Mouse (Mus musculus): ENCODE results near the gene Grin2b. TPM values are rescaled to one million over a fixed set of nuclear protein-coding genes. Genes with fewer than 3 reads are reported as not detected.

The Grin2b gene
- polyA plus RNA-seq, 1 experiment from 2014 or later: not detected

DNA sequence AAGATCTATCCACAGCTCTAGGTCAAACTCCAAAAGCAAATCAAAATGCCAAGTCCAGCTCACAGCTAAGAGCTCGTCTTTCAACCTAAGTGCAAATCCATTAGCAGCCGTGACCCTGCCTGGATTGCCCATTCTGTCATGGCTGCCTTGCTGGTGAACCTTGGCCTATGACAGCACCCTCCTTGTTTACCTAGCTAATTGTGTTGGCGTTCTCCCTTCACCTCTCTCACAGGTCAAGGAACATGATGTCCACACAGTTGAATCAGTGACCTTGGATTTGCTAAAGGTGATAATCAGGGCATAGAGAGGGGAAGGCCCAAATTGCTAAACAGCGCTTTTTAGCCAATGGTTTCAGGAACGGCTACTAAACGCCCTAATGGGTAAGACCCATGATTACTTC is 165.2 kb downstream of the Grin2b start:
- Histone ChIP-seq H3K4me3 (ENCODE audit: inconsistent target) (no peak overlapping the region), H3K79me2 (ENCODE audit: inconsistent target) (no peaks in the 10 kb centered on the region), H3K36me3 (ENCODE audit: inconsistent target) (no peaks in the 10 kb centered on the region), H3K27ac (no peak overlapping the region)
- WGBS (ENCODE audit: missing documents): 92% methylated on average over 6 of the region's 6 CpGs

GRCm38 (mm10) chr6:135994691-135995090 is 178.6 kb downstream of the Grin2b start:
- 87% methylated on average over 7 of the region's 7 CpGs for WGBS (ENCODE audit: missing documents)

DNA sequence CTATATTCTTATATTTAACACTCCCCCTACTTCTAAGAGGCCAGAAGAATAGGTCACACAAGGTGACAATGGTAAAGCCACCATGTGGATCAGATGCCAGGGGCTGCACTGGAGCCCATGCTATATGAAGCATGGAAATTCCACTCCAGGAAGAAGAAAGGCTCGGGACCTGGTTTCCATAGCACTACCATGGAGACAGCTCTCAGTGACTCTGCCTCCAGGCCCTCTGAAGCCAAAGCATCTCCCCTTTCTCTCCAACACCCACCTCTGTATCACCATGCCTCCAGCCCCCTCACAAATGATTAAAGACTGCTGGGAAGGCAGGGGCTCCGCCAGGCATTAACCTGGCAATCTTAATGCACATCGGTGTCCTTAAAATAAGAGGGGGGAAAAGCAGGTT is 179.4 kb downstream of the Grin2b start:
- H3K36me3 ChIP-seq (ENCODE audit: inconsistent target): no peaks in the 10 kb centered on the region
- 84% methylated on average over 3 of the region's 3 CpGs for WGBS (ENCODE audit: missing documents)

More at GRCm38 (mm10) chr6:135994691-135995090, 178.6 kb downstream of the Grin2b start:
- Histone ChIP-seq H3K27ac (no peak overlapping the region), H3K36me3 (ENCODE audit: inconsistent target) (no peaks in the 10 kb centered on the region), H3K79me2 (ENCODE audit: inconsistent target) (no peaks in the 10 kb centered on the region), H3K4me3 (ENCODE audit: inconsistent target) (no peak overlapping the region)

DNA sequence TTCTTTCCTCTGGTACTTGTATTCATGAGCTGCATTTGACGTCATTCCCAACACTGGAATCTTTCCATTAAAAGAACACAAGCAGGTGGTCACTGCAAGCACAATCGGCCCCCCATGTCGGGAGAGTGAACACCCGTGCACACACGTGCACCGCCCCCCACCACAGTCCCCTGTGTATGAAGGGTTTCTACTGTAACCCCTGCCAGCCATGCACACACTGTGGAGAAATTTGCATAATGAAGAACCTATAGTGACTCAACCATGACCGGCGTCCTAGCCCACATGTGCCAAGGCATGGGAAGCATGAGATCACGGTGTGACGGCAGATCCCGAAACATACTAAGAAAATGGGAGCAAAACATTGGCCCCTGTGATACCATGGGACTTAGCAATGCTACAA is 179.9 kb downstream of the Grin2b start:
- Histone ChIP-seq H3K4me3 (ENCODE audit: inconsistent target) (no peak overlapping the region), H3K79me2 (ENCODE audit: inconsistent target) (no peaks in the 10 kb centered on the region), H3K36me3 (ENCODE audit: inconsistent target) (no peaks in the 10 kb centered on the region), H3K27ac (no peak overlapping the region)
- whole genome bisulfite sequencing (ENCODE audit: missing documents): 92% methylated on average over 11 of the region's 11 CpGs

More for the DNA sequence above, 179.4 kb downstream of the Grin2b start:
- Histone ChIP-seq H3K4me3 (ENCODE audit: inconsistent target) (no peak overlapping the region), H3K79me2 (ENCODE audit: inconsistent target) (no peaks in the 10 kb centered on the region), H3K27ac (no peak overlapping the region)

DNA sequence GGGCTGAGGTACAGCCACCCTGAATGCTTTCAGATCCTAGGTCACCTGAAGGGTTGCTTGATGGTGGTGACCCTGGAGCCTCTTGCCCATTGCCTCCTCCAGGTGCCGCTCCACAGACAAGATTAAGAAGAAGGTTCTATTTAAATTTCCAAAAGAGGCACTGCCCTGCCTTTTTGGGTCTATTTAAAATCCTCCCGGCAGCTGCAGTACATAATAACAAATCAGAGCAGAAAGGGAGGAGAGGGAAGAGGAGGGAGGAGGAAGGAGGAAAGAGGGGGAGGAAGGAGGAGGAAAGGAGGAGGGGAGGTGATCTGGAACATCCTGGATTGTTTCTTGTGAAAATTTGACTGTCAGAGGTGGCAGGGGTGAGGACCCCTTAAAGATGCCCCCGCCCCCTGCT is 197.2 kb downstream of the Grin2b start:
- H3K79me2 ChIP-seq (ENCODE audit: inconsistent target): no peaks in the 10 kb centered on the region
- no peaks in the 10 kb centered on the region for H3K36me3 ChIP-seq (ENCODE audit: inconsistent target)
- H3K4me3 ChIP-seq (ENCODE audit: inconsistent target): no peak overlapping the region
- H3K27ac ChIP-seq: no peak overlapping the region
- WGBS (ENCODE audit: missing documents): 80% methylated on average over 3 of the region's 3 CpGs

GRCm38 (mm10) chr6:135972481-135972880 is 200.8 kb downstream of the Grin2b start:
- Histone ChIP-seq H3K4me3 (ENCODE audit: inconsistent target) (no peak overlapping the region), H3K27ac (no peak overlapping the region), H3K36me3 (ENCODE audit: inconsistent target) (no peaks in the 10 kb centered on the region), H3K79me2 (ENCODE audit: inconsistent target) (no peaks in the 10 kb centered on the region)
- WGBS (ENCODE audit: missing documents): 75% methylated on average over 9 of the region's 9 CpGs

- WGBS (ENCODE audit: missing documents): 87% methylated on average over 4 of the region's 4 CpGs
- Histone ChIP-seq H3K4me3 (ENCODE audit: inconsistent target) (no peak overlapping the region), H3K27ac (no peak overlapping the region), H3K79me2 (ENCODE audit: inconsistent target) (no peaks in the 10 kb centered on the region), H3K36me3 (ENCODE audit: inconsistent target) (no peaks in the 10 kb centered on the region)
These were observed 201.8 kb downstream of the Grin2b start for GRCm38 (mm10) chr6:135971481-135971880.

DNA sequence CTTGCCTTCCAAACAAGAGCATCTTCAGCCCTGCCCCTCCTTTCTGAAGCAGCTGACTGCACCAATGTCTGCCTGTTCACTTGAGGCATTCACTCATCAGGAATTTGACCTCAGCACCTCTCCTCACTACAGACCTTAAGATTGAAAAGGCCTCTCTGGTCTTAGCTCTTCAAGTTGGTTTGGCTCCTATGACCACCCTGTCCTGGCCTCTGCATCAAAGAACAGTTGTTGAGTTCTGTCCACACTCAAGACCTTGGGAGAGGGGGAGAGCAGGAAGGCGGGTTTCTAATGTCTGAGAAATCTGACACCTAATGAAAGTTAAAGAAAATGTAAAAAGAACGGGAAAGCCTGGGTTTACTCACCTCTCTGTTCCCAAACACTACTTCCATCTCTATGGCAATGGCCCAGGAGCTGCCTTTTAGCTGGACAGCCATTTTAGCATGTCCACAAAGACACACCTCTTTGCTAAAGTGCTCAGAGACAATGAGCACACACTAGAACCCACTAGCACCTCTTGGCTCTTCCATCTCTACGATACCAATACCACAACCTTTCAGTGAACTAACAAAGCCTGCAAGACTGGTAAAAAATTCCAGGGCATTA is 202.5 kb downstream of the Grin2b start:
- no peaks in the 10 kb centered on the region for H3K36me3 ChIP-seq (ENCODE audit: inconsistent target)
- H3K79me2 ChIP-seq (ENCODE audit: inconsistent target): no peaks in the 10 kb centered on the region
- no peak overlapping the region for H3K4me3 ChIP-seq (ENCODE audit: inconsistent target)
- no peak overlapping the region for H3K27ac ChIP-seq
- 69% methylated on average over 3 of the region's 3 CpGs for WGBS (ENCODE audit: missing documents)

- no peaks in the 10 kb centered on the region for H3K36me3 ChIP-seq (ENCODE audit: inconsistent target)
- WGBS (ENCODE audit: missing documents): 77% methylated on average over 9 of the region's 9 CpGs
These were observed 211.5 kb downstream of the Grin2b start for GRCm38 (mm10) chr6:135961766-135962165.

GRCm38 (mm10) chr6:135959629-135960028 is 213.7 kb downstream of the Grin2b start:
- no peaks in the 10 kb centered on the region for H3K36me3 ChIP-seq (ENCODE audit: inconsistent target)
- 14% methylated on average over 10 of the region's 10 CpGs for WGBS (ENCODE audit: missing documents)
- H3K79me2 ChIP-seq (ENCODE audit: inconsistent target): no peaks in the 10 kb centered on the region
- H3K4me3 ChIP-seq (ENCODE audit: inconsistent target): no peak overlapping the region
- no peak overlapping the region for H3K27ac ChIP-seq

More at GRCm38 (mm10) chr6:135961766-135962165, 211.5 kb downstream of the Grin2b start:
- Histone ChIP-seq H3K79me2 (ENCODE audit: inconsistent target) (no peaks in the 10 kb centered on the region), H3K27ac (no peak overlapping the region), H3K4me3 (ENCODE audit: inconsistent target) (no peak overlapping the region)

- Histone ChIP-seq H3K27ac (no peak overlapping the region), H3K79me2 (ENCODE audit: inconsistent target) (no peaks in the 10 kb centered on the region), H3K4me3 (ENCODE audit: inconsistent target) (no peak overlapping the region), H3K36me3 (ENCODE audit: inconsistent target) (no peaks in the 10 kb centered on the region)
- 70% methylated on average over 5 of the region's 5 CpGs for WGBS (ENCODE audit: missing documents)
These were observed 221.6 kb downstream of the Grin2b start for GRCm38 (mm10) chr6:135951666-135952065.

- no peak overlapping the region for H3K27ac ChIP-seq
- H3K4me3 ChIP-seq (ENCODE audit: inconsistent target): no peak overlapping the region
- WGBS (ENCODE audit: missing documents): 79% methylated on average over 4 of the region's 5 CpGs
- no peaks in the 10 kb centered on the region for H3K79me2 ChIP-seq (ENCODE audit: inconsistent target)
- H3K36me3 ChIP-seq (ENCODE audit: inconsistent target): no peaks in the 10 kb centered on the region
These were observed 227.8 kb downstream of the Grin2b start for GRCm38 (mm10) chr6:135945511-135945910.

DNA sequence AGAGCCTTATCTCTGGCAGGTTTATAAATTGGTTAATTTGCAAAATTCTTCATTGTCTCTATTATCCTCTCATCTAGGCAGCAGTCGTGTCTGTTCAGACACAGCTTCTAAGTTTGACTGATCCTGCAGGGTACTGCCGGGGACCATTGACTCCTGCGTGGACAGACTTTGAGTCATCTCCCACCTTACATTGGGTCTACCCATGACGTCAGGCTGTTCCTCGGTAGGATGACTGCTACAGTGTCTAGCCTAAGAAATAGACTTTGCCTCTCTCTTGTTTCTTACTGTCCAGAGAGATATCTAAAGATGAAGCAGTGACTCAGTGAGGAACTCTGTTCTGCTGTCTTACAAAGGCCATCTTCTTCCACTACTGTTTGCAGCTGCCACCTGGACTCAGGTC is 229.0 kb downstream of the Grin2b start:
- no peak overlapping the region for H3K27ac ChIP-seq
- no peaks in the 10 kb centered on the region for H3K79me2 ChIP-seq (ENCODE audit: inconsistent target)
- WGBS (ENCODE audit: missing documents): 88% methylated on average over 5 of the region's 5 CpGs
- H3K36me3 ChIP-seq (ENCODE audit: inconsistent target): no peaks in the 10 kb centered on the region
- no peak overlapping the region for H3K4me3 ChIP-seq (ENCODE audit: inconsistent target)

- H3K36me3 ChIP-seq (ENCODE audit: inconsistent target): no peaks in the 10 kb centered on the region
- no peaks in the 10 kb centered on the region for H3K79me2 ChIP-seq (ENCODE audit: inconsistent target)
- H3K4me3 ChIP-seq (ENCODE audit: inconsistent target): no peak overlapping the region
- WGBS (ENCODE audit: missing documents): 86% methylated on average over 6 of the region's 6 CpGs
- H3K27ac ChIP-seq: no peak overlapping the region
These were observed 230.1 kb downstream of the Grin2b start for GRCm38 (mm10) chr6:135943121-135943617.

GRCm38 (mm10) chr6:135932924-135933323 is 240.4 kb downstream of the Grin2b start:
- WGBS (ENCODE audit: missing documents): 82% methylated on average over 3 of the region's 3 CpGs
- Histone ChIP-seq H3K27ac (no peak overlapping the region), H3K36me3 (ENCODE audit: inconsistent target) (no peaks in the 10 kb centered on the region)

More at GRCm38 (mm10) chr6:135932924-135933323, 240.4 kb downstream of the Grin2b start:
- H3K79me2 ChIP-seq (ENCODE audit: inconsistent target): no peaks in the 10 kb centered on the region
- H3K4me3 ChIP-seq (ENCODE audit: inconsistent target): no peak overlapping the region

All from macrophage (primary cell).